Mouse (Mus musculus) stomach, postnatal 0 days (tissue): Measurements from ENCODE around the gene Sdr39u1. TPM values are rescaled to one million over a fixed set of nuclear protein-coding genes. Genes with fewer than 3 reads are reported as not detected.
A peak's percentile ranks its signal among the peaks of the same experiment; 100 is the strongest.

Experiments used
- ATAC-seq: fragments of 200-750 bp; cut with Nextera tagmentation; 2 replicates; pipeline ENCODE4 v1.8.0; 2017; ENCODE audit not compliant: low FRiP score, low TSS enrichment
- DNase-seq: peaks from one replicate; pipeline ENCODE4 v3.0.0-alpha.2; 2016; ENCODE audit warnings: low spot score
- H3K27ac ChIP-seq: fragments of 300-500 bp; sonication (generic); replicated peaks from 2 replicates; pipeline ENCODE4 v1.5.1; 2014; ENCODE audit warnings: mild to moderate bottlenecking, control low read depth
- H3K27me3 ChIP-seq: fragments of 300-500 bp; sonication (generic); 2 replicates; pipeline ENCODE4 v1.6.1; 2014; ENCODE audit warnings: low read length; ENCODE audit not compliant: control insufficient read depth, insufficient read depth
- H3K36me3 ChIP-seq: fragments of 300-500 bp; sonication (generic); 2 replicates; pipeline ENCODE4 v1.6.1; 2014; ENCODE audit warnings: low read length, mixed read lengths; ENCODE audit not compliant: control insufficient read depth, insufficient read depth
- H3K4me1 ChIP-seq: fragments of 300-500 bp; sonication (generic); replicated peaks from 2 replicates; pipeline ENCODE4 v1.6.1; 2014; ENCODE audit warnings: antibody characterized with exemption; ENCODE audit not compliant: control insufficient read depth, insufficient read depth
- H3K4me2 ChIP-seq: fragments of 300-500 bp; sonication (generic); replicated peaks from 2 replicates; pipeline ENCODE4 v1.6.1; 2014; ENCODE audit warnings: low read depth, mild to moderate bottlenecking, control low read depth, moderate library complexity
- H3K4me3 ChIP-seq: fragments of 300-500 bp; sonication (generic); 2 replicates; pipeline ENCODE4 v1.5.1; 2014; ENCODE audit warnings: low read depth, low read length, control low read depth
- H3K9ac ChIP-seq: fragments of 300-500 bp; sonication (generic); 2 replicates; pipeline ENCODE4 v1.6.1; 2014; ENCODE audit warnings: mild to moderate bottlenecking, low read length, control low read depth, mixed read lengths
- H3K9me3 ChIP-seq: fragments of 300-500 bp; sonication (generic); 2 replicates; pipeline ENCODE4 v1.6.1; 2016; ENCODE audit warnings: low read length; ENCODE audit not compliant: control insufficient read depth
- CTCF ChIP-seq: IDR thresholded peaks from 2 replicates; pipeline ENCODE4 v1.5.1; 2016; ENCODE audit warnings: antibody characterized with exemption, low read depth, mild to moderate bottlenecking, moderate library complexity
- EP300 ChIP-seq: optimal IDR thresholded peaks from 2 replicates; pipeline ENCODE3; 2016; ENCODE audit warnings: antibody characterized with exemption
- WGBS: fragments of 180-500 bp; shearing (Covaris S2); extraction: QIAGEN DNeasy Blood & Tissue Kit; methylation state at CpG from one replicate; pipeline ENCODE4 v1.1.7; 2014; 5-methylcytosine and 5-hydroxymethylcytosine counted together
- polyA plus RNA-seq: library from polyadenylated mRNA; unstranded; fragments of >200 nt; fragmentation: Nextera tagmentation; extraction: Ambion mirVana; gene quantifications from 2 replicates; pipeline ENCODE4 v1.2.1, GENCODE M21; 2015

The Sdr39u1 gene
- polyA plus RNA-seq, 1 experiment from 2014 or later: 52.0 TPM

- H3K9ac ChIP-seq: no peak overlapping the region
- ATAC-seq (peak; percentile 72), DNase-seq (peak; percentile 18)
- no peaks in the 10 kb centered on the region for H3K27me3 ChIP-seq
- TF ChIP-seq CTCF (no peak), EP300 (no peak)
- H3K27ac ChIP-seq: no peak overlapping the region
- no peaks in the 10 kb centered on the region for H3K4me1 ChIP-seq
- 27% methylated on average over 7 of the region's 7 CpGs for WGBS
- H3K36me3 ChIP-seq: no peaks in the 10 kb centered on the region
- no peaks in the 10 kb centered on the region for H3K9me3 ChIP-seq
- no peak overlapping the region for H3K4me2 ChIP-seq
- no peak overlapping the region for H3K4me3 ChIP-seq
Observed at GRCm38 (mm10) chr14:55933586-55933985, 33.5 kb upstream of the Sdr39u1 start.

- no peak overlapping the region for H3K4me2 ChIP-seq
- no peaks in the 10 kb centered on the region for H3K9me3 ChIP-seq
- TF ChIP-seq CTCF (no peak), EP300 (no peak)
- H3K27ac ChIP-seq: no peak overlapping the region
- H3K4me3 ChIP-seq: no peak overlapping the region
- no peaks in the 10 kb centered on the region for H3K4me1 ChIP-seq
- WGBS: 60% methylated on average over 12 of the region's 12 CpGs
- no peaks in the 10 kb centered on the region for H3K27me3 ChIP-seq
- no peak overlapping the region for H3K9ac ChIP-seq
- H3K36me3 ChIP-seq: no peaks in the 10 kb centered on the region
- ATAC-seq (no peak), DNase-seq (no peak)
Observed at GRCm38 (mm10) chr14:55929263-55929997, 29.3 kb upstream of the Sdr39u1 start.

GRCm38 (mm10) chr14:55926847-55927246 lies 26.8 kb upstream of the Sdr39u1 start:
- no peak overlapping the region for H3K27ac ChIP-seq
- no peaks in the 10 kb centered on the region for H3K36me3 ChIP-seq
- 83% methylated on average over 4 of the region's 4 CpGs for WGBS
- H3K4me3 ChIP-seq: no peak overlapping the region
- no peak for DNase-seq
- no peak for ATAC-seq
- no peaks in the 10 kb centered on the region for H3K9me3 ChIP-seq
- no peak for TF ChIP-seq CTCF
- TF ChIP-seq EP300: no peak
- no peak overlapping the region for H3K4me2 ChIP-seq
- H3K27me3 ChIP-seq: no peaks in the 10 kb centered on the region
- H3K4me1 ChIP-seq: no peaks in the 10 kb centered on the region
- no peak overlapping the region for H3K9ac ChIP-seq

GRCm38 (mm10) chr14:55922475-55923232 lies 22.6 kb upstream of the Sdr39u1 start:
- Histone ChIP-seq H3K36me3 (no peaks in the 10 kb centered on the region), H3K27ac (no peak overlapping the region), H3K9me3 (no peaks in the 10 kb centered on the region), H3K4me2 (no peak overlapping the region), H3K27me3 (no peaks in the 10 kb centered on the region), H3K4me1 (no peaks in the 10 kb centered on the region), H3K4me3 (no peak overlapping the region), H3K9ac (no peak overlapping the region)
- no peak for TF ChIP-seq CTCF
- TF ChIP-seq EP300: no peak
- no peak for ATAC-seq
- WGBS: 57% methylated on average over 7 of the region's 7 CpGs
- DNase-seq: no peak

- Histone ChIP-seq H3K27ac (no peak overlapping the region), H3K4me1 (no peaks in the 10 kb centered on the region), H3K4me2 (no peak overlapping the region), H3K27me3 (no peaks in the 10 kb centered on the region), H3K4me3 (no peak overlapping the region), H3K36me3 (no peaks in the 10 kb centered on the region), H3K9me3 (no peaks in the 10 kb centered on the region), H3K9ac (no peak overlapping the region)
- 18% methylated on average over 14 of the region's 14 CpGs for WGBS
- peak; percentile 98 for TF ChIP-seq CTCF
- TF ChIP-seq EP300: no peak
- peak; percentile 86 for ATAC-seq
- peak; percentile 70 for DNase-seq
Observed at GRCm38 (mm10) chr14:55918240-55919082, 18.4 kb upstream of the Sdr39u1 start.
